Mouse (Mus musculus) brown adipose tissue, adult 24 weeks (tissue): ENCODE measurements around the gene Mtrf1l. TPM values are rescaled to one million over a fixed set of nuclear protein-coding genes. Genes with fewer than 3 reads are reported as not detected.

ENCODE experiments used
- H3K27ac ChIP-seq: fragments of 200-500 bp; replicated peaks from 2 replicates; pipeline ENCODE4 v1.5.1; 2012; ENCODE audit warnings: low read depth, mild to moderate bottlenecking, low read length
- H3K4me1 ChIP-seq: fragments of 200-500 bp; 2 replicates; pipeline ENCODE4 v1.6.1; 2012; ENCODE audit warnings: low read length, mixed read lengths; ENCODE audit not compliant: control insufficient read depth, insufficient read depth, insufficient read length
- H3K4me3 ChIP-seq: fragments of 200-500 bp; 2 replicates; pipeline ENCODE4 v1.5.1; 2012; ENCODE audit warnings: low read depth, mild to moderate bottlenecking, low read length, moderate library complexity; ENCODE audit not compliant: insufficient read depth
- polyA plus RNA-seq: library from polyadenylated mRNA; stranded (reverse); fragments of >200 nt; gene quantifications from 2 replicates; pipeline ENCODE4 v1.2.4, GENCODE M21; 2012; ENCODE audit not compliant: missing spikeins, insufficient read depth, insufficient read length

Mtrf1l gene
- 8.7 and 22.2 TPM in 2 replicates for polyA plus RNA-seq

- Histone ChIP-seq H3K4me1 (peaks cover 3% of the 10 kb centered on the region; the same call in 1 of the 2 replicates), H3K27ac (peak within 1 kb of the TSS; percentile 85), H3K4me3 (peak within 1 kb of the TSS; percentile 73)
Measured at GRCm38 (mm10) chr10:5823740-5824491, at the start of gene Mtrf1l. Gene Mtrf1l, minus strand, starts transcription at chr10:5823910.

- no peak overlapping the region for H3K4me3 ChIP-seq
- H3K4me1 ChIP-seq = no peaks in the 10 kb centered on the region
- H3K27ac ChIP-seq = no peak overlapping the region
Measured at GRCm38 (mm10) chr10:5871081-5871480, 47.4 kb upstream of the Mtrf1l start.

GRCm38 (mm10) chr10:5867981-5868552, 44.4 kb upstream of the Mtrf1l start:
- H3K4me1 ChIP-seq = no peaks in the 10 kb centered on the region
- no peak overlapping the region for H3K27ac ChIP-seq
- H3K4me3 ChIP-seq = no peak overlapping the region

GRCm38 (mm10) chr10:5865996-5866395, 42.3 kb upstream of the Mtrf1l start:
- Histone ChIP-seq H3K27ac (no peak overlapping the region), H3K4me1 (no peaks in the 10 kb centered on the region), H3K4me3 (no peak overlapping the region)

- Histone ChIP-seq H3K27ac (no peak overlapping the region), H3K4me1 (no peaks in the 10 kb centered on the region), H3K4me3 (no peak overlapping the region)
Measured at GRCm38 (mm10) chr10:5862669-5863068, 39.0 kb upstream of the Mtrf1l start.

- no peak overlapping the region for H3K27ac ChIP-seq
- H3K4me3 ChIP-seq = no peak overlapping the region
- H3K4me1 ChIP-seq = no peaks in the 10 kb centered on the region
Measured at GRCm38 (mm10) chr10:5860849-5861248, 37.1 kb upstream of the Mtrf1l start.

- no peak overlapping the region for H3K4me3 ChIP-seq
- H3K4me1 ChIP-seq = no peaks in the 10 kb centered on the region
- no peak overlapping the region for H3K27ac ChIP-seq
Measured at GRCm38 (mm10) chr10:5859729-5860128, 36.0 kb upstream of the Mtrf1l start.

- no peak overlapping the region for H3K27ac ChIP-seq
- H3K4me1 ChIP-seq = no peaks in the 10 kb centered on the region
- no peak overlapping the region for H3K4me3 ChIP-seq
Measured at GRCm38 (mm10) chr10:5857996-5858549, 34.4 kb upstream of the Mtrf1l start.

- H3K4me3 ChIP-seq = no peak overlapping the region
- no peaks in the 10 kb centered on the region for H3K4me1 ChIP-seq
- no peak overlapping the region for H3K27ac ChIP-seq
Measured at GRCm38 (mm10) chr10:5853290-5853868, 29.7 kb upstream of the Mtrf1l start.

GRCm38 (mm10) chr10:5846939-5847338, 23.2 kb upstream of the Mtrf1l start:
- H3K27ac ChIP-seq = no peak overlapping the region
- no peaks in the 10 kb centered on the region for H3K4me1 ChIP-seq
- no peak overlapping the region for H3K4me3 ChIP-seq

- Histone ChIP-seq H3K27ac (no peak overlapping the region), H3K4me3 (no peak overlapping the region), H3K4me1 (no peaks in the 10 kb centered on the region)
Measured at GRCm38 (mm10) chr10:5841369-5841768, 17.7 kb upstream of the Mtrf1l start.

- H3K27ac ChIP-seq = no peak overlapping the region
- H3K4me3 ChIP-seq = no peak overlapping the region
- peaks cover 3% of the 10 kb centered on the region; the same call in 1 of the 2 replicates for H3K4me1 ChIP-seq
Measured at GRCm38 (mm10) chr10:5826336-5827025, 2.8 kb upstream of the Mtrf1l start.

GRCm38 (mm10) chr10:5824779-5825178, 1.1 kb upstream of the Mtrf1l start:
- Histone ChIP-seq H3K27ac (0 out of 2 replicates have a peak overlapping the region, but pooled peaks have one; percentile 4), H3K4me1 (peaks cover 3% of the 10 kb centered on the region; the same call in 1 of the 2 replicates), H3K4me3 (peak overlapping the region; percentile 56)

GRCm38 (mm10) chr10:5823291-5823739, 395 bp downstream of the Mtrf1l start:
- Histone ChIP-seq H3K27ac (peak overlapping the region; percentile 41), H3K4me1 (peaks cover 3% of the 10 kb centered on the region; the same call in 1 of the 2 replicates), H3K4me3 (peak overlapping the region; percentile 73)

GRCm38 (mm10) chr10:5818772-5819171, 4.9 kb downstream of the Mtrf1l start:
- Histone ChIP-seq H3K27ac (no peak overlapping the region), H3K4me3 (no peak overlapping the region), H3K4me1 (peaks cover 3% of the 10 kb centered on the region; the same call in 1 of the 2 replicates)
